Mouse (Mus musculus): ENCODE measurements at regions not wholly inside any gene's neighbourhood (a gene's known extent, or its start where the extent isn't known, plus 50 kb on each side); places are given as distances from the start of the nearest gene placed in this dataset.

DNA sequence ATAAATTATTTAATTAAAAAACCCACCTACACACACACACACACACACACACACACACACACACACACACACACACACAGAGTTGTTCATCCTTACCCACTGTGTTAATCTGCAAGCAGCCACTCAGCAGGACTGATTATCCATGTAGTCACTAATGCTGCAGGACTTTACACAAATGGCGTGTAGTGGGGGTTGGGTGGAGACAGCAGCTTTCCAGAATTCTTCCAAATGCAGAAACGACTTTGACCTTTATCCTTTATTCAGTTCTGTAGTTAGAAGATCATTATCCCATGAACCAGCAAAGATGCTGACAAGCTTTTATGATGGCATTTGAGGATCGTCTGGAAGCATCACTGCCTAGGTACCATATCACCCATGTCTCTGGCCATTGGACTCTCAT is 52.0 kb upstream of the Peli2 start:
- DNase-seq = no peak

All from right cerebral cortex, adult 18-20 months (tissue).